Mouse (Mus musculus) thymus, postnatal 0 days (tissue): ENCODE data around the gene Egfl8. TPM values are rescaled to one million over a fixed set of nuclear protein-coding genes. Genes with fewer than 3 reads are reported as not detected.

ENCODE experiments used
- DNase-seq: peaks from one replicate; pipeline ENCODE4 v3.0.0-alpha.2; 2015; ENCODE audit warnings: low spot score
- polyA plus RNA-seq: library from polyadenylated mRNA; unstranded; fragments of >200 nt; fragmentation: Nextera tagmentation; extraction: Ambion mirVana; gene quantifications from 2 replicates; pipeline ENCODE4 v1.2.1, GENCODE M21; 2015

The Egfl8 gene
- polyA plus RNA-seq: 3.1 and 3.3 TPM in 2 replicates

DNA sequence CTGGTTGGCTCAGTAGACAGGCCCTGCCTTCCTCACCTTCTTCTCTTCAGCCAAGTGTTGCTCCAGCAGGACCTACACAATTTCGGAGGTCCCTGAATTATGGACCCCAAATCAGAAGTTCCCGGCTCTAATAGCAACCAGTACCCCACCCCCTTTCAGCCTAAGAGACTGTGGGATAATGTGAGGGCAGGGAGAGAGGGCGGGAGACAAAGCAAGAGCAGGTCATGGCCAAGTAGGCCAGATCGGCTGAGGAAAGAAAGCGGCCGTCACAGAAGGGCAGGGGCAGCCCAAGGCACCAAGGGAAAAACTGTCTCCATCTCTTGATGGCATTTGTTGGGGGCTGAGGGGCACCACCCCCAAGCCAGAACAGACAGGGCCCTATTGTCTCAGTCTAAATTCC lies at the start of gene Egfl8:
Gene Egfl8, minus strand, starts transcription at position 101 of the 400 bp plus-strand sequence.
- no peak for DNase-seq

DNA sequence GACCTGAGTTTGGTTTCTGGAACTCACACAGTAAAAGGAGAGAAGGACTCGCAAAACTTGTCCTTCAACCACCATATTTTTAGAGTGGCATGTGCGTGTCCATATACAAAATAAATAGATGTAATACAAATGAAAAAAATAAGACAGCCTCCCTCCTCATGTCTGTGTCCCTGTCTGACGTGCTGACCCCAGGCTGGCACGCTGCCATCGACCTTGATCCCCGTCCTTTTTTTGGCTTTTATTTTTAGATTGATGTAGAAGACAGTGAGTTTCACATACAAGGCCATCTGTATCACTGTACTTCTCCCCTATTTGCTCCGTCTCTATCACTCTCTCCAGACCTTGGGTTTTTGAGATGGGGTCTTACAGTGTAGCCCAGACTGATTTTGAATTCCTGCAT lies 48.7 kb upstream of the Egfl8 start:
- DNase-seq: no peak

DNA sequence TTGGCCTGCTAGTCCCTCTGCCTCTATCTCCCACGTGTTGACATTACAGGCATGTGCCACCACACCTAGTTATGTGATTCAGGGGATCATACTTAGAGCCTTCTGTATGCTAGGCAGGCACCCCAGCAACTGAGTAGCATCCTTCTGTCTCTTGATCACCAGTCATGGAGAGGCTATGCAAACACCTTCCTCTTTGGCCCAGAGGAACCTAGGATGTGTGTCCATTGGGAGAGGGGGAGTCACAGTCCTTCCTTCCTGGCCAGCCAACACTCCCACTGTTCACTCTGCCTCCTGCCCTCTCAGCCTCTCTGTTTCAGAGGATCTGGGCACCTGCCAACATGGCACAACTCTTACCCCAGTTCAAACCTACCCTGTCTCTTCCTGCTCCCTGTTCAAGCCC lies 47.8 kb upstream of the Egfl8 start:
- DNase-seq: no peak

DNA sequence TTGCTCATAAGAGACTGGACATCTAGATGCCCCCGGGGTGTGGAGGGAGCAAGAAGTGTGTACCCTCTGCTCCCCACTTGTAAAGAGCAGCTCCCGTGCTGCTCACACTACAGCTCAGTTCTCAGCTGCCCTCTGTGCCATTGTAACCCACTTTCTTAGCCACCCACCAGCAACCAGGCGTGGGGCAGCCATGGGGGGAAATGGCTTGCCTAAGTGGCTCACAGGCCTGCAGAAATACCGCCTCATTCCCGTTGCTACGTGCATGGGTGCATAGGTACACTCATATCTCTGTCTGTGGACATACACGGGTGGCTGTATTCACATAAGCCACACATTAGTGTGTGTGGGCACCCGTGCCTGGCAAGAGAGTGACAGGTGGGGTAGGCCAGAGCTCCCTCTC lies 47.2 kb upstream of the Egfl8 start:
- no peak for DNase-seq

DNA sequence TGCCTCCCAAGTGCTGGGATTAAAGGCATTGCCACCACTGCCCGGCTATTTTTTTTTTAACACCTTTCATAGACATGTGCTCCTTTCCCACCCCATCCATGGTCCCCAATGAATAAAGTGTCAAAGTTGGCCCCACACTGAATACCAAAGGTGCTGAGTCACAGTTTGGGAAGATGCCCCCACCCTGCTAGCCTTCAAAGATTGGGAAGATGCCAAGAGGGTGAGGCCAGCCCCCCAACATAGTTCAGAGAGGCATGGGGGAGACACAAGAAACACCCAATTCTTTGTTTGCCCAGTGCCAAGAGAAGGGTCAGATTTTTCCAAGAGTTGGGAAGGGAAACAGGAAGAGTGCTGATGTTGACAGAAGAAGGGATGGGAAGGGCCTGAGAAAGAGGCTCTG lies 46.7 kb upstream of the Egfl8 start:
- DNase-seq: no peak

DNA sequence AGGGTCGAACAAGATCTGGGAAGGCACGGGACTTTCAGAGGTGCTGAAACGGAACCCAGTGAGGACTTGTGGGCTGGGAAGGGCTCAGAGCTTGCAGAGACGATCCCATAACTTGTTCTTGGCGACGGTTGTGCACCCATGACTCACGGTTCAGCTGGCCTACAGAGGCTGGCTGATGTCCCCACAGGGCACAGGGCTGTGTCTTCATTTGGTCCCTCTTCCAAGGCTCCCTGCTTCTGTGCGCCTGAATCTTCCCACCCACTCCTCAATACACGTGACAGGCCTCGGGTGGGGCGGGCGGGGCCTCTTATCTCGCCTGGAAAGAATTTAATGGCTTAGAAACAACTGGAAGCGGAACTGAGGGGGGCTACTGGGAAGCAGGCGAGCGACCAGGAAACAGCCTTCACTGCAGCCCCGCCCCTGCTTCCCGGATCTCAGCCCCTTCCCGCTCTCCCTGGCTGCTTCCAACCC lies 45.4 kb upstream of the Egfl8 start:
- no peak for DNase-seq

DNA sequence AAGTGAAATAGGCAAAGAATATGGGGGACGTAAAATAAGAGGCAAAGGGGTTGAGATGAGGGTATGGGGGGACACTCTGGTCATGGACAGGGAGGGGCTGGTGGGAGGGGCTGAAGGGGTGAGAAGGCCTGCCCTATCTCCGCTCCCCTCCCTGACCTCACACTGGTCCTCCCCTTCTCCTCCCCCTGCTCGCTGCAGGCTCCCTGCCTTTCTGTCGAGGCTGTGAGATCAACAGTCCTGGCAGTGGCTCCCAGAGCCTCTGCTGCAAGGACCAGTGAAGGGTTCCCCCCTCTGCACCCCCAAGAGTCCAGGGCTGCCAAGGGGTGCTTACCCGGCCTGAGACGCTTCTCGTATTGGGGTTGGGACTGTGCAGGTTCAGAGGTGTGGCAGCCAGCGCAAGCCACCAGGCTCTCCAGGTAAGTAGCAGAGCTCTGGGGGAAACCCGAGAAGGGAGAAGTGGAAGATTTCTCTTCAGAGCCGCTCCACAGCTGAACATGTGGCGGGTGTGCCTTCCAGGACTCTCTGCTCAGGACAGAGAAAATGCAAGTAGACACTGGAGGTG lies 44.6 kb upstream of the Egfl8 start:
- no peak for DNase-seq

DNA sequence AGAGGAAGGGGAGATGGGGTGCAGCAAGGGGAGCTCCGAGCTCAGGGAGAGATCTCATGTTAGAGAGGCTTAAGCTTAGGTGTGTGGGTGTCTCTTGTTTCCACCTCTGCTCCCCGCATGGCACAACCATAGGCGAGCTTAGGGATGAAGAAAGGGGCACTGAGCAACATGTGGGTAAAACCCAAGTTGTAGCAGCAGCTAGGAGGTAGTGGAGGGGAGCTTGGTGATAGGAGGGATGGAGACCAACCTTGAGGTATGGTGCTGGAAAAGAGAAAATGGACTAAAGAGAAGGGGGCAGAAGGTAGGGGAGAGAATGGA lies 44.1 kb upstream of the Egfl8 start:
- DNase-seq: no peak

DNA sequence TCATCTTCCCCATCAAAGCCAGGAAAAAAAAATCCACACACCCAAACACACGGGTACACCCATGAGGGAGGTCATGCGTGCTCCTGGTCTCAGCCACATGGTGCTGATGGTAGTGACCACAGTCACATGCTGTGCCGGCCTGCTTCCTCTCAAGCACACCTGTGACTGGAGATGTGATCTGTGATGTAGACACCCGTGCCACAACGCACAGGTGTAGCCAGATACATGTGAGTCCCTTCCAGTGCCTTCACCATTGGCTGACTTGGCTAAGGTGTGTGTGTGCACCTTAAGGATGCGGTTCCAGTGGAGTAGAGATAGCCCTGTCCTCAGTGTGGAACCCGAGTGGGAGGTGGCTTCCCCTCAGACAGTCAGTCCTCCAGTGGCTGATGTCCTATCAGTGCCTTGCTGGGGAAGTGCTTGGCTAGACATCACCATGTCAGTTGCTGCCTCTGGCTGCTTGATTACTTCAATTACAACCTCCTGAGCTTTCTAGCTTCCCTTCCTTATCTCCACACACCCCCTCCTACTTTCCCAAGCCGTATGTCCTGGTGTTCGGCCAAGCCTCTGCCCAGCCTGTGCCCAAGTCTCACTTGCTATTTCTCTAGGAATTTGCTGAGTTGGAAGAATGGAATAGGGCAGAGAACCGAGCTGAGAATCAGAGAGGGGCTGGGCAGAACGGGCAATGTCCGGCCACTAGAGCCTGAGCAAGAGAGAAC lies 43.6 kb upstream of the Egfl8 start:
- DNase-seq: no peak

DNA sequence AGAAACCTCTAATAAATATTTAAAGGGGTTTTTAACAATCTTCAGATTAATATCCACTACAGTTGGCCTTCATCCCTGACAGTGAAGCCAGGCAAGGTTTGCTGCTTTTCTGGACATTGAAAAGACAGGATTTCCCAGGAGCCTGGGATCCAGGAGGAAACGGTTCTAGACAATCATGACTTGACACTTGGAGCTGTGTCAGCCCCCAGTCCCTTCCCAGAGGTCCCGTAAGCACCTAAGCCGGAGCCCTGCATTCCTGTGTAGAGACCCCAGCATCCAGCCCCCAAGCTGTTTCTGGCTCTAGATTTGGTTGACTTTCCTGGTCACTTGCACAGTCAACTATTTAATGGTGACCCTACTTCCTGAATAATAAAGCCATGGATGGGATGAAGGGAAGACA lies 42.8 kb upstream of the Egfl8 start:
- no peak for DNase-seq

DNA sequence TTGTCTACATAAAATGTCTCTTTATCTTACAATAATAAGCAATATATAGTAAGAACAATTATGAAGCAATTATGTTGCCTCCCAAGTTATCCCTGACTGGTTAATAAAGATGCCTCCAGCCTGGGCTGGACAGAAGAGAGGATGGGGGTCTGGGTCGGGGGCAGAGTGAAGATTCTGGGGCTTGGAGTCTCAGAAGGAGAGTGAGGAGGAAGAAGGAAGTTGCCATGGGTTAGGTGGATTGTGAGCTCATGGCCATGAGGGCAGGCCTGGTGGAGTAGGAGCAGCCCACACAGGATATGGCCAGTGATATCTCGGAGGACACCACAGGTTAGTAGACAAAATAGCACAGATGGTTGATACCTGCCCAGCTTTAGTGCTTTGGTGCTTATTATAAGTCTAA lies 42.4 kb upstream of the Egfl8 start:
- DNase-seq: no peak

DNA sequence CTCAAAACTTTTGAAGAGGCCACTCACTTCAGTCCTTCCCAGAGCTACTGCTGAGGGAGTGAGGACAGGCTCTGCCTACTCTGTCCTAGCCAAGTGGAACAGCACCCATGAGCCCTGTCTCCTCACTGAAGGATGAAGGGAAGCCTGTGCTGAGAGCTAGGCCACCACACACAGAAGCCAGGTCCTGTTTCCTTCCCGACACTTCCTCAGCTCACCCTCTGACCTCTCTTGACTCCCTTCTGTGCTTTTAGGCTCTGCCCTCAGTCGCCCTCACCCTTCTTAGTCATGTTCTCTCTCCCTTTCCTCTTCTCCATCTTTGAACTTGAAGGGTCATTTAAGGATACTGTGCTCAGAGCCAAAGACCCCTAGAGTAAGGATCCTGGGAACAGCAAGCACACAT lies 41.5 kb upstream of the Egfl8 start:
- no peak for DNase-seq

DNA sequence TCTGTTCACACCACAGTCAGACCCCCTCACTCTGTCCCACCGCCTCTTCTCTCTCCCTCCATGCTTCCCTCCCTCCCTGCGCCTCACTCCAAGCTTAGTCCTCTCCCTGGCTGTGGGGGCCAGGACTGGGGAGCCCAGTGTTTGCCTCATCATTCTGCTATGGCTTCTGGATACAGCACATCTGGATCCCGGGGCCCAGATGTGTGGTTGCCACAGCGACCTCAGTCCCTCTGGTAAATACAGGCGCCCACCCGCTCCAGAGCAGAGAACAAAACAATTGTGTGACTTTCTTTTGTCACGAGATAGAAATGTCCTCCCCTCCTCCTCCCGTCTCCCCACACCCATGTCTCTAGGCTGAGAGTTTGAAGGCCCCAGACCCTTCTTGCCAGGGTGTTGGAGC lies 40.9 kb upstream of the Egfl8 start:
- DNase-seq: no peak

DNA sequence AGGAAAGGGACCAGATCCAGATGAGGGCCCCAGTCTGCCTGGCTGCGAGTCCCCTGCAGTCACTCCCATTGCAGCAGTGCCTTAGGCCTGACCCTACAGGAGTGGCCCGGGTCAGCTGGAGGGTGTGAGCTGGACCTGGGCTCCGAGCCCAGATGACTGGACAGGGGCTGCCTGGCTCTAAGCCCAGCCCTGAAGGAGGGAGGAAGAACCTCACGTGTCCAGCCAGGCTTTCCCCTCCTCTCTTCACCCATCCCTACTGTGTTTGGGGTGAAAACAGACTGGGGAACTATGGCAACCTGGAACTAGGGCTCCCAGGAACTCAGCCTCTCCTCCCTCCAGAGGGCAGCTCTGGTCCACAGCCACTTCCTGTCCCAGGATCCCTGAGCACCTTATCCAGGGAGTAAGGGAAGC lies 39.8 kb upstream of the Egfl8 start:
- no peak for DNase-seq

DNA sequence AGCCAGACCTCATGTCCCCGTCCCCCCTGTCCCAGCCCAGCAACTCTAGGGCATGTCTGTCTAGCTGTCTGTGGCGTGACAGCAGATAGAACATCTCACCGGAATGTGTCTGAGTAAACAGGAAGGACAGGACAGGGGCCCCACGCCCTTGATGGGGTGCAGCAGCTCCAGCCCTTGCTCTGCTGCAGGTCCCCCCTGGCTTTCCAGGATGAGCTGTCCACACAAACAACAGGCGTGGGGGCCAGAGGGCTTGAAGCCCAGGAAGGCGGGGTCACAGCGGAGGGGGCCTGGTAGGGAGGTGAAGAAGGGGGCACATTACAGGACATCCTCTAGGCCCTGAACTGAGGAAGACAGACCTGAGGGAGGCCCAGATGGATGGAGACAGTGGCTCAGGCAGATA lies 39.4 kb upstream of the Egfl8 start:
- DNase-seq: no peak

DNA sequence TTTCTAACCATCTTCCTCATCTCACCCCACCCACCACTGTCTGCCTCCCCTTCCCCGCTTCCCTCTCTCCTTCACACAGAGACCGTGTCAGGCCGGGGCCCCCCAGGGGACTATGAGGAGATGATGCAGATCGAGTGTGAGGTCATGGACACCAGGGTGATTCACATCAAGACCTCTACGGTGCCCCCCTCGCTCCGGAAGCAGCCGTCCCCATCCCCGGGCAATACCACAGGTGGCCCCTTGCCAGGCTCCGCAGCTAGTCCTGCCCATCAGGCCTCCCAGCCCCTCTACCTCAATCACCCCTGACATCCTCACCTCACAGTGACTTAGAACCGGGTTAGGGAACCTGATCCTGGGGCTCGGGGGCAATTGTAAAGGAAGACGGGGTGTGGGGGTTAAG lies 38.6 kb upstream of the Egfl8 start:
- no peak for DNase-seq

DNA sequence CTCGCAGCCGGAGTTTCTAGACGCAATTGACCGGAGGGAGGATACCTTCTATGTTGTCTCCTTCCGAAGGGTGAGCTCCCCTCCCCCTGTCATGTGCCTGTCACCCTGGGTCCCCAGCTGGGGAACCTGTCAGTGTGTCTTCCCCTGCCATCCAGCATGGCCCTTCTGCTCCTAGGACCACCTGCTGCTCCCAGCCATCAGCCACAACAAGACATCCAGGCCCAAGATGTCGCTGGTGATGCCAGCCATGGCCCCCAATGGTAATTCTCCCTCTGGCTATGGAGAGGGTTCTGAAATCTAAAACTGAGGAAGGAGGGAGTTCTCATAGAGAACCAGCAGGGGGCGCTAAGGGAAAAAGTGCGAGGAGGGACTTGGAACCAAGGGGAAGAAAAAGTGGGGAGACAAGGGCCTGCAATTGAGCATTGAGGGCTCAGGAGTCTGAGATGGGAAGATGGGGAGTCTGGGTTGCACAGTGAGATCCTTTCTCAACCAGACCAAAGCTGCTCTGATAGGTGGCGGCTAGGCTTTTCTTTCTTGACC lies 38.0 kb upstream of the Egfl8 start:
- DNase-seq: peak; percentile 53

DNA sequence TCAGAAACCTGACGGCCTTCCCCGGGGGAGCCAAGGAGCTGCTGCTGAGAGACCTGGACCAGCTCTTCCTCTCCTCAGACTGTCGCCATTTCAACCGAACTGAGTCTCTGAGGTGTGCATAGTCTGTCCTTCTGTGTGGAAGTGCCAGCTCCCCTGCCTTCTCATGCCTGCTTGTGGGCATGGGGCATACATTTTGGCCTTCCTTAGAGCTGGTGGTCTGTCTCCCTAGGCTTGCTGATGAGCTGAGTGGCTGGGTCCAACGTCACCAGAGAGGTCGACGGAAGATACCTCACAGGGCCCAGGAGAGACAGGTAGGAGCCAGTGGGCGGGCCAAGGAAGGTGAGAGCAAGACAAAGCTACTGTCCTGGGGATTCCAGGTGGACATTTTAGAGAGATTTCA lies 37.2 kb upstream of the Egfl8 start:
- no peak for DNase-seq

DNA sequence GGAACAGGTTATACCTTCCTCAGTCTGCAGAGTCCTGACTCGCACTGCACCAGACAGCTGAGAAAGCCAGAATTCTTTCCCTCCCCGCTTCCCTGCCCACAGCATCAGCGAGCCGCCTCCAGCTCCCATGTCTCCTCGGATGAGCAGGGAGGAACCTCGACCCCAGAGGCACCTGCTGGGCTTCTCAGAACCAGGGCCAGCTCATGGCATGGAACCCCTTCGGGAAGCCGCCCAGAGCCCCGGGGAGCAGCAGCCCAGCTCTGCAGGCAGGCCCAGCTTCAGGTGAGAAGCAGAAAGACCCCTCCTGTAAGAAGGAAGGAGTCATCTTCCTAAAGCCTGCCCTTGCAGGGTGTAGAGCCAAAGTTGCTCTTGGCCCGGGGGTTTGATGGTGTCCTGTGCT lies 36.8 kb upstream of the Egfl8 start:
- DNase-seq: no peak

DNA sequence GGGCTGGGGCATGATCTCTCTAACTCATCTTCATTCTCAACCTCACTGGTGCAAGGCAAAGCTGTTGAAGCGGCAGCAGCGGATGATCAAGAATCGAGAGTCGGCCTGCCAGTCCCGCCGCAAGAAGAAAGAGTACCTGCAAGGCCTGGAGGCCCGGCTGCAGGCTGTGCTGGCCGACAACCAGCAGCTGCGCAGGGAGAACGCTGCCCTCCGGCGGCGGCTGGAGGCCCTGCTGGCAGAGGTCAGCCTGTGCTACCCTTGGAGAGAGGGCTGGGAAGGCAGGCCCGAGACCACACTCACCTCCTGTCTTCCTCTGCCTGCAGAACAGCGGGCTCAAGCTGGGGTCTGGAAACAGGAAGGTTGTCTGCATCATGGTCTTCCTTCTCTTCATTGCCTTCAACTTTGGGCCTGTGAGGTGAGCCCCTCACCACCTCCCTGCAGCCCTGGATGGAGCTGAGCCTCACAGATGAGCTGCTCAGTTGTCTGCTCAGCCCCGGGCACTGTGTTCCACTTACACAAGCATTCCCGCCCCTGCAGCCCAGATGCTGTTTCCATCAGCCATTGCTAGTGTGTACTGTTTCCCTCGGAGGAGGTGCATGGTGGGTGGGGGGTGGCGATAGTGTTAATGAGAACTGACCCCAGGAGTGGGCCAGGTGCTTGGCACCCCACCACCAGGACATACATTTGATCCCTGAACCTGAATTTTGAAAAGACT lies 35.9 kb upstream of the Egfl8 start:
- peak; percentile 31 for DNase-seq

DNA sequence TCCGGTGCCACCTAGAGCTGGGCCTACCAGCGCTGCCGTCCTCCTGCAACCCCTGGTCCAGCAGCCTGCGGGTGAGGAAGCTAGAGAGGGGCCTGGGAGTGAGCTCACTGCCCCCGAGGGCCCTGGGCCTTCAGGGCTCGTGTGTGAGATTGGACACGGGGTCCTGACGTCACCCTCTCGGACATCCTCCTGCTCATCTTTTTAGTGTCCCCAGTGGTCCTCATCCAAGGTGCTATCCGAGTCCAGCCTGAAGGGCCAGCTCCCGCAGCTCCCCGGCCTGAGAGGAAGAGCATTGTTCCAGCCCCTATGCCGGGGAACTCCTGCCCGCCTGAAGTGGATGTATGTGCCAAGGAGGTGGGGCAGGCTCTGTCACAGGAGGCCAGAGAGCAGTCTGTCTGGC lies 35.0 kb upstream of the Egfl8 start:
- DNase-seq: no peak

DNA sequence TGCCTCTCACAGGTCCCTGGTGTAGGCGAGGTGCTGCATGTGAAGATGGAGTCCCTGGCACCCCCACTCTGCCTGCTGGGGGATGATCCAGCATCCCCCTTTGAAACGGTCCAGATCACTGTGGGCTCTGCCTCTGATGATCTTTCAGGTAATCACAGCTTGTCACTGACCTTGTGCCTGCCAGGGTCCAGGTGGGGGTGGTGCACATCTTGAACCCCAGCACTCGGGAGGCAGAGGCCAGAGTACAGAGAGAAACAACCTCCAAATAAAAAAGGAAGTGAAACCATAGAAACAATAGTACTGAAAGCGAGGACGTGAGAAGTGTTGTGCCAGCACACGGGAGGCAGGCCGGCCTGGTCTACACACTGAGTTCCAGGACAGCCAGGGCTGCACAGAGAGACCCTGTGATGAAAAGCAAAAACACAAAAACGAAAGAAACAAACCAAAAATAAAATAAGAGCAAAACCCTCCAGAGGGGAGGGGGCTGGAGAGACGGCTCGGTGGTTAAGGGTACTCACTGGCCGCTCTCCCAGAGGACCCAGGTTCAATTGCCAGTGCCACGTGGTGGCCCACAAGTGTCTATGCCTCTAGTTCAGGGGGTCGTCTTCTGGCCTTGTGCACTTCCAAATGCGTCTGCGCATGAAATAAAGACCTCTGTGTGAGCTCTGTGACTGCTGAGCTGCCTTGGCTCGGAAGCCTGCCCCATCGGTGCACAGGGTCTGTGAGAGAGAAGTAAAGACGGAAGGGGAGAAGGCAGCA lies 33.5 kb upstream of the Egfl8 start:
- DNase-seq: no peak
